Mouse (Mus musculus) urinary bladder, adult 2 months (tissue): ENCODE measurements around the gene Cfap74. TPM values are rescaled to one million over a fixed set of nuclear protein-coding genes. Genes with fewer than 3 reads are reported as not detected.
A peak's percentile ranks its signal among the peaks of the same experiment; 100 is the strongest.

ENCODE experiments used
- DNase-seq: peaks from one replicate; pipeline ENCODE4 v3.0.0; 2022; ENCODE audit warnings: low spot score
- polyA plus RNA-seq: library from polyadenylated mRNA; depleted of rRNA; stranded (reverse); fragments of >200 nt; gene quantifications from 2 replicates; pipeline ENCODE4 v1.2.3, GENCODE M21; 2012; rRNA removed

Cfap74 gene
- 2.4 and 2.5 TPM in 2 replicates for polyA plus RNA-seq

DNA sequence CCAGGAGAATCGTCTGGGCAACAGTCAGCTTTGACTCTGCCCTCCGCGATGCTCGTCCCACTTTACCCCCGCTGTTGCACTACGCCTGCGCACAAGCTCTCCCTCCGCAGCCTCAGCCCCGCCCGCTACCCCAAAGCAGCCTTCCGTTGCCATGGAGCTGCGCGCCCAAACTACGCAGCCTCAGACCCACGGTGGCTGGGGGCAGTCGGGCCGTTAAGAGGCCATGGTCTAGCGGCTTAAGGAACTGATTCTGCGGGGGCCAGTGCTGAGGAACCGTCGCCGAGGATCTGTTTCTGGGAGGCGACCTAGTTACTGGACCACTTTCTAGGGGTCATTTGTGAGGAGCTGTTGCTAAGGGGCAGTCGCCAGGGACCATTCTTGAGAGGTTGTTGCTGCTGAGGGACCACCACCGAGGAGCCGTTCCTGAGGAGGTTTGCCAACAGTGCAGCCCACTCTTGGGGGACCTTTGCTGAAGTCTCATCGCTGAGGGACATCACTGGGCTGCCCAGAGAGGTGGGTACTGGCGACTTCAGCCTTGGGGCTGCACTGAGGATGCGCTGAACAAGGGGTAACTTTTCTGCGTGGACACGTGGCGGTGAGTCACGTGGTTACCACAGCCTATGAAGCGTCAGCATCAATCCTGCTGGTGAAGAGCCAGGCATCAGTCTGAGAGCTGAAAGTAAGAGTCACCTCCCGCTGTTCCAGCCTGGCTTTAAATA is at the start of gene Cfap74:
Gene Cfap74 (plus strand): TSS at position 133 of the 719 bp plus-strand sequence.
- no peak for DNase-seq

DNA sequence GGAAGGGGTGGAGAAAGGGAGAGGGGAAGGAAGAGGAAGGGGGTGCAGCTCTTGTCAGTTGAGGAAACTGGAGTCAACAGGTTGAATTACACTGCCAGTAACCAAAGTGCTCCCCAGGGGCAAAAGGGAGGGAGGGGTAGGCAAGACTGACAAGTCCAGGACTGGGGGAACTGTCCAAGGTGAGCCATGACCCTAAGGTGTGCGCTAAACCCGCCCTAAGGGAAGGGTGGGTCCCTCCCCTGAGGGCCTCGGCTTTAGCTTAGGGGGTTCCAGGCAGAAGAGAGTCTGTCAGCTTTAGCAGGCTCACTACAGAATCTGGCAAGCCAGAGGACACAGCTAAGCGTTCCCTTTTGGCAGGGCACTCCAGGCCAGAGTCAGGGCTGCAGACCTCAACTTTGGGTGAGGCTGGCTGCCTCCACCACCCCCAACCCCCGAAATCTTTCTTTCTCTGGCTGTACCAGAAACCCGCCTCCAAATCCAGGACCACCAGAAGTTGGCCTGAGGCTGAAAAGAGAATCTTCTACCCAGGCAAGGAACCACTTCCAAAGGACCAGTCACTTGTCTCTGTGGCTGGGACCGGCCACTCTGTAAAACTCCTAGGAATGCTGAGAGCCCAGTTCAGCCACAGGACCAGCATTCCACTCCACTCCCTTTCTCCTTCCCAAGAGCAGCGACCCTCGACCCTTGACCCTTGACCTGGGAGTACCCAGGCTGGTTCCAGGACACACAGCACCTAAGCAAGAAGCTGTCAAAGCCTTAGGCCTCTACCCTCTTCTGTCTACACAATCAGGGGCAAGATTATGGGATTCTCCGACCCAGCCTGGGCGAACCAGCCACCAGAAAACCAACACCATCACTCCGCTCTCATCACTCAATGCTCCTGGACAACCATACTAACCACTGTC is 49.2 kb upstream of the Cfap74 start:
- no peak for DNase-seq

DNA sequence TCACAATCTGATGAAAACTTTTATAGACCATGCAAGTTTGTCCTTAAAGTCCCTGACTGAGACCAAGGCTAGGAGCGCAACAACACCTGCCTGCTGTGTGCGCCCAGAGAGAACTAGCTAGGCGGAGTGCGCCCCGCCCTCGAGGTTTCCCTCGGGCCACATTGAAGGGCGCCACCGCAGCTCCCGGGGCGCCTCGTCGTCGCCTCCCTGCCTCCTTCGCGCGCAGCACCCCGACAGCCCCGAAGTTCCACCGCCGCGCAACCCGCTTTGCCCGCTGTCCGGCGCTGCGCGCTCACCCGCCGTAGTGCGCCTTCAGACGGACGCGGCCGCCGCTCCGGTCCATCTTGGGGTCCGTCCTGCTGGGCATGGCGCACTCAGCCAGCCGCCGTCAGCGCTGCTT is 48.1 kb upstream of the Cfap74 start:
- no peak for DNase-seq

DNA sequence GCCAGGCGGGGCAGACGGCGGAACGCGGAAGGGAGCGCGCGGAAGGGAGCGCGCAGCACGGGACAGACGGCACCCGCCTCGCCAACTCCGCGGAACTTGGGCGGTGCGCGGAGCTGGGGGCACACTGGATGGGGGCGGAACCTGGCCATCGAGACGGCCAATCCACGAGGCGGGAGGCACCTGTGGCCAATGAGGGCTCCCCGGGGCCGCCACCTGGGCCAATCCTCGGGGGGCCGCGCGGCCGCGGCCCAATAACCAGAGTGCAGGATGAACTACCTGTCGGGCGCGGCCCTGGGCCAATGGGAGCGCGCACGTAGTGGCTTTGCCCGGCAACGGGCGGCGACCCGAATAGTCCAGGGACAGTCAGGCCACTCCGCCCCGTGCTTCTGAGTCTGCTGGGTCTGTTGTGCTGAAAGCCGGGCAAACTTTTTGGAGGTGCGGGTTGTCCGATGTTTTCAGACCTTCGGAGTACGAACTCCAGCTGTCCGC is 47.6 kb upstream of the Cfap74 start, which contains the start of gene Prkcz:
Gene Prkcz (minus strand): TSS at position 59 of the 489 bp plus-strand sequence.
- DNase-seq, result peak; percentile 83

DNA sequence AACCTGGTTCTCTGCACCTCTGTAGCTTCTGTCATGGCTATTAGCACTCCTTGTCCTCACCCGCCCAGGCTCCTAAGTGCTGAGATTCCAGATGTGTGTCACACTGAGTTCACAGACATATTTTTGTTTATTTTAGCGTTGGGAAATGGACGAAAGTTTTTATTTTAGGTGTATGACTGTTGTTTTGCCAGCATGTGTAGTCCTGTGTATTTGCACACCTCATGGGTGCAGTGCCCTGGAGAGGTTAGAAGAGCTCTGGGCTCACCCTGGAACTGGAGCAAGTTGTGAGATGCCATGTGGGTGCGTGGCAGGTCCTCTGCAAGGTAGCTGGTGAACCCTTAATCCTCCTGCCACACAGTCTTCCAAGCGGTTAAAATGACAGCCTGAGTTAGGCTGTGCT is 46.5 kb upstream of the Cfap74 start:
- DNase-seq, result no peak

DNA sequence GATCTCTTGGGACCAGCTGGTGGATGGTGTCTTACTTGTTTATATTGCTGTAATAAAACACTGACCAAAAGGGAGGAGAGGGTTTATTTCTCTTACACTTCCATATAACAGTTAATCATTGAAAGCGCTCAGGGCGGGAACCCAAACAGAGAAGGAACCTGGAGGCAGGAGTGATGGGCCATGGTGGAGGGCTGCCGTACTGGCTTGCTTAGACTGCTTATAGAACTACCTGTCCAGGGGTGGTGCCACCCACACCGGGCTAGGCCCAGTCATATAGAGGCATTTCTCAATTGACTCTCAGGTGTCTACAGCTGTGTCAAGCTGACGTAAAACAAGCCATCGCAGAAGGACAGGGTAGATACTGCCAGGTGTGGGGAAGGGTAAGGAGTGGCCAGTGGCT is 42.2 kb upstream of the Cfap74 start:
- no peak for DNase-seq

DNA sequence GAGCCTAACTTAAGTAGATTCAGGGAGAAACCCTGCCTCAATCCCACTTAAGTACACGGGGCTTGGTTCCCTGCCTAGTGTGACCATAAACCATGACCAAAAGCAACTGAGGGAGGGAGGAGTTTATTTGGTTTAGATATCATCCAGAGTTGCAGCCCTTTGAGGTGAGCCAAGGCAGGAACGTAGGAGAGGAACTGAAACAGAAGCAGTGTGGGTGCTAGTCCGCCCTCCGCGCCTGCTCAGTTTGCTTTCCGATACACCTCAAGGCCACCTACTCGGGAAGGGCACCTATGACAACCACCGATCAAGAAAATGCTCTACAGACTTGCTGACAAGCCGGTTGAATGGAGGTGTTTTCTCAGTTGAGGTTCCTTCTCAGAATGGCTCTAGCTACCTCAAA is 41.3 kb upstream of the Cfap74 start:
- DNase-seq, result no peak

DNA sequence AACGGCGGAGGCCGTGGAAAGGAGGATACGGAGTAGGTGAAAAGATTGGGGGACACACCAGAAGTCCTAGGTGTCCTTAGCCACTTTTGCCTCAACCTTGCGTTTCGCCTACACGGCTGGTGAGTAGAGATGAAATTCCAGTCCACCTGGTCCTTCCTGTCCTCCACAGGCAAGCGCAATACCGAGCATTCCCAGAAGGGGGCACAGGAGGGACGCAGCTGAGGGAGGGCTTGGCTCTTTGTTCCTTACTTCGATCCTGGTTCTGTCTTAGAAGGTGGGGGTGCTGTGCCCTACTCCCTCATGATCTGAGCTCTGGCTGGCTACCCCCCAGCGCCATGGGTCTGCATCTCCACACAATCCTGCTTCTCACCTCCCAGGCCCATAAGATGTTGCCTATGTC is 40.3 kb upstream of the Cfap74 start:
- DNase-seq, result peak; percentile 68

DNA sequence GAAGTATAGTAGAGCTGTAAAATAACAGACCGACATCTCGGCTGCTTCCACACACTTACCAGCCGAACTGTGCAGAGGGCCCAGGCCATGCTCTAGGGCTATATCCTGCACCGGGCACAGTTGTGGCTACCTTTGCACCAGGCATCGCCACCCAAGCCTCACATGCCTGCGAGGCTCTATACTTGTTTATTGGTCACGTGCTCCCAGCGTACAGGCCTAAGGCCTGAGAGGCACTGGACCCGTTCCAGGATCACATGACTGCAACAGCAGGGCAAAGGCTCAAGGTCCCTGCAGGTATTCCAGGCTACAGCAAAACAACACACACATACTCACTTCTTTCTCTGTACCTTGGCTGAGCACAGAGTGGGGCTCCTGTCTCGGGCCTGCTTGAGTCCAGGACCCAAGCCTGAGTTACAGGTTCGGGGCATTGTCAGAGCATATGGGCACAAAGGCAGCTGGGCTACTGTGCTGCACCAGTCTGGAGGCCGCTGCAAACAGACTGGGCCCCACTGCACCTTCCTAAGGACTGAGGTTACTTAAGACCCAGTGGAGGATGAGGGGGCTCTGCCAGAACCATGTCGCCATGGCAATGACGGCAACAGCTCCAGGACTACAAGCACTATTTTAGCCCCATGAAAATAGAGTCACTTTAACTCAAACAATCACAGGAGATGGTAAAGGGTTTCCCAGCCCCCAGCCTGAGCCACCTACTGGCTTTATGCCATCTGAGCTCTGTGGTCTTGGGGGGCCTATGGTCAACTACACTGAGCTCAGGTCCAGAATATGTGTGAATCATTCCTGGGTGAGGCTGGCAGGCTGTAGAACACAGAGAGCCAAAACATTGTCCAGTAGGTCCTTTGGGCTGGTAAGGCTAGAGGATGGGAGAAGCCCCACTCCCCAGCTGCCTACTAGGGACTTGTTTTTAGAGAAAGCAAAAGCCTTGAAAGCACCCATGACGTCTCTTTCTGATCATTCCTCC is 38.0 kb upstream of the Cfap74 start:
- DNase-seq, result no peak

DNA sequence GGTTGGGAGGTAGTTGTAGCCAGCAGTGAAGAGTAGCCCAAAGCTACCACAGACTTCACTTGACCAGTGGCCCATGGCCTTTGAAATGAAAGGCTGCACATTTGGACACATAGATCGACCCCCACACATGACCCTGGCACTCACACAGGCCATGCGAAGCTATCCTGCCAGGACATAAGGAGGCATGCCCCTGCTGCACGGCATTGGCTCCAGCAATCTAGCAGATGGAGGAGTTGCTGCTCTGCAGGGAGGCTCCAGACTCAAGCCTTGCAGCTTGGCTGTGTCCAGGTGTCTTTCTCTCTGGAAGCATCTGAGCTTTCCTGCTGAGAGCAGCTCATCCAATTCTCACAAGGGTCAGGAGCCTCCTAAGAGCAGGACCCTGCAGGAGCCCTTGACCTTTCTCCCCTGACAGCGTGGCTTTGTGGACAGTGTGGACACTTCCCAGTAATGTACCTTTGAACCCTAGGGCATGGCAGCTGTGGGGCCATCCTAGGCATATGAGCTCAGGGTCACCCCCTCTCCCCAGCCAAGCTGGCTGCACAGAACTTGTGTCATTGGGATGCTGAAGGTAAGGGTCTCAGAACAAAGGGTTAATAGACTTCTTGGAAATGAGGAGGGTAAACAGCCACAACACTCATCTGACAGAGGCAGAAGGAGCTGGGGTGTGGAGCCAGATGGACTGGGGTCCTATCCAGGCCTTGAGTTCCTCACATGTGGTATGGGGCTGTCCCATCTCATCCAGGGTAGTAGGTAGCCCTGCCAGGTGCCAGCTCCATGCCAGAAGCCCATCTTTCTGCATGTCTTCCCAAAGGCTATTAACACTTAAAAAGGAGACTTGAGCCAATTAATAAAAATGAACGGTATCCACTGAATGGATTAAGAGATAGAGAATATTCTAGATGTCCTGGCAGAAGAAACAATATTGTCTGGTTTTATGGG is 36.9 kb upstream of the Cfap74 start:
- no peak for DNase-seq

DNA sequence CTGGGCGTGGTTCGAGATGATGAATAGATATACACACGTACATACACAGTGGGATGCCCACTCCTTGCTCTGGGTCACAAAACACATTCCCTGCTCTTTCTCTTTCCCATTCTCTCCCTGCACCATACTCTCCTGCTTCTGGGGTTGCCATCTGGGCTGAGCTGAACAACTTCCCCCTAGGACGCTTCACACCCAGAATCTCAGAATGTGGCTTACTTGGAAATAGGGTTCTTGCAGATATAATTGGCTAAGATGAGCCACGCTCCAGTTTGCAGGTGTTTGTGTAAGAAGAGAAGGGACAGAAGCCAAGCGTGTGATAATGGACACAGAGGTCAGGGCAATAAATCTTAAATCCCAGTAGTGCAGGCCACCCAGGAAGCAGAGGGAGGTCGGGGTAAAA is 27.0 kb upstream of the Cfap74 start:
- no peak for DNase-seq

DNA sequence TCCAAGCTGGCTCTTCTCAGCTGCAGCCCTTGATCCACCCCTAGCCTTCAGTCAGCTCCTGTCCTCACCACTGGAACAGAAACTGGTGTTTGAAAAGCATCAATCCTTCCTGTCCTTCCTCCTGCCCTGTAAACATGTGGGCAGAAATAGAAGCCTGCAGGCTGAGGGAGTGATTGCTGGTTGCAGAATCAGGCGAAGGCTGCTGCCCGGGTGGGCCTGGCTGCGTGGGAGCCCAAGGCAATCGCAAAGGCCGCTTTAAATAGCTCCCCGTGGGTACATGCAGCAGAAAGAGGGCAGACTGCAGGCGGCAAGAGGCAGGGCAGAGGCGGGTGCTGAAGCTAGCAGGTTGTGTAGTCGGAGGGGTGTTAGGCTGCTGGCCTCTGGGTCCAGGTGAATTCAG is 26.2 kb upstream of the Cfap74 start:
- DNase-seq, result no peak

DNA sequence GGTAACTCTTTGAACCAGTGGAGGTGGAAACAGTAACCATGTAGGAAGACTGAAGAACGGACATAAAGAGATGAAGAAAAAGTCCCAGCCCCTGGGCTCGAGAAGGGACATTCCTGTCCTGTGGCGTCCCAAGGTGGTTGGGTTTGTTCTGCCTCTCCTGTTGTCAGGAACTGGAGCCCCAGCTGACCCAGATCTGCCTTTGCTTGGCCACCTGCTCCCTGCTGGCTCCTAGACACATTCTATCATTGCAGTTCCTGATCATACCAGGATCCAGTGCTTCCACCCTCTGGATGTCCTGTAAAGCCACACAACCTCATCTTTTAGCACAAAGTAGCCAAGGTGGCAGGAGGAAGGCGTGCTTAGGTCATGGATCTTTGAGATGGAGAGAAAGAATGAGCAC is 25.7 kb upstream of the Cfap74 start:
- no peak for DNase-seq

DNA sequence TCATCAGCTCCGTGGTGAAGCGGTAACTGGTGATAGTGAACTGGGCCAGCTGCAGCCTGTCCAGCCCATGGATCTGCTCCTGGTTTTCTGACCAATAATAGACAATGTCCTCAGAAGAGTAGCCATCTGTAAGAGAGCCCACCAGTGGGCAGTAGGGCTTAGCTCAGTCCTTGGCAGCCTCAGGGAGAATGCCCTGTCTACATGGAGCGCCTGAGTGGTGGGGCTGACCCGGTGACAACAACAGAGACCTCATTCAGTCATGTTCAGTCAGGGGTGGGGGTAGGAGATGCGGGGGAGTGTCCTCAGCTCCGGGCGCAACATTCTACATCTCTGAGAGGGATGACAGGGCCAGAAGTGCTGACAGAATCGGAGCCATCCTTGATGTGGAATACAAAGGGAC is 21.8 kb upstream of the Cfap74 start:
- DNase-seq, result no peak

DNA sequence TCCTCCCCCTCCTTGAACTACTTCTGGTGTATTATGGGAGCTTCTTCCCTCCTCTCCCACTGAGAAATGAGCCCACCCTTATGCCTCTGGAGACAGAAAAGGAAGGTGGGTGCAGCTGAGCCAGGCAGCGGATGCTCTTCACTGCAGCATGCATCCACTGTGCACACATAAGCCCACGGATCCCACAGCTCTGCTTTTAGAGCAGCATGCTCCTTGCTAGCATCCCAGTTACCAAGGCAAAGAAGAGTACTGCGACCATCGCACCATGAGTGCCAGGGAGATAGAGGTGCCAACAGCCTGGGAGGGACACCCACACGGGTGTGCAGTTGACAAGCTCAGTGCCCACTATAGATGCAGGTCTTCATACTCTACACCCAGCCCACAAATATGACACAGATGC is 13.5 kb upstream of the Cfap74 start:
- DNase-seq, result no peak

DNA sequence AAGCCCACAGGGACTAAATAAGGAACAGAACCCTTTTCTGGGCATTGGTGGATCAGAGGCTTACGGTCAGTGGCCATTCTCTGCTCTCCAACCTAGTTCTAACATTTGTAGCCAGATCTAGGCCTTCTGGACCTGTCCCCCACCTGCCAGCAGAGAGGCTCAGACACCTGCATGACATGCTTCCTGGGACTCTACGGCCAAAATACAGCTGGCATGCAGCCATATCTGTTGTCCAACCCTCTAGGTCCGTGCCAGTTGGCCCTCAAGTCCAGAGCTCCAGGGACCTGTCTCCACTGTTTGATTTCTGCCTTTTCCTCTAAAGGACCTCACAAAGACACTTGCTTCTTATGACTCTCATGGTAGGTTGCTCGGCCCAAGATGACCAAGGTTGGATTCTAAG is 12.2 kb upstream of the Cfap74 start:
- no peak for DNase-seq

DNA sequence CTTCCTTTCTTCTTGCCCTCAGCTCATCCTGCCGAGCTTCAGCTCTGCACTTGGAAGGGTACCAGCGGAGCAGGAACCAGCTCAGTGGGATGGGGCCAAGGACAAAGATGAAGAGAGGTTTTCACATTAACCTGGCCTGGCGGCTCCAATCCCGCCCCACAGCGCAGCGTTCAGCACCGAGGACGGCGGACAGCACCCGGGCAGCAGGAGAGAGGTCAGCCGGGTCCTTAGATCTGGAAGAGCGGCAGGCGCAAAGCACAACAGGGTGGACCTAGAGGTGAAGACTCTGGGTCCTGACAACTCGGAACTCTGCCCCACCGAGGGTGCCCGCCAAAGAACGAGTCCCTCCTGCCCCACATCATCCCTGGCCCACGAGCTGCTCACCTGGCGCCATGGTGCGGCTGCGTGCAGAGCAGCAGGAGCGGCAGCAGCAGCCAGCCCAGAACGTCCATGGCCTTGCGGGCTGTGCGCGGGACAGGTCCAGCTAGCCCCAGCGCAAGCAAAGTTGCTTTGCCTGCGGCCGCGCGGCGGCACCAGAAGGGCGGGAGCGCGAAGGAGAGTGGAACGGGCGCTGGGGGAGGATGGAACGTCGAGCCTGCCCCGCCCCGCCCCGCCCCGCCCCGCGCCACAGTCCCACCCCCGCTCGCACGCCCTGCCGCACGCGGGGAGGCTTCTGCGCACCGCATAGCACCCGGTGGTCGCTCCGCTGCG is 11.3 kb upstream of the Cfap74 start, which contains the start of gene Gabrd:
Gene Gabrd (minus strand): TSS at position 602 of the 711 bp plus-strand sequence.
- DNase-seq, result peak; percentile 32

DNA sequence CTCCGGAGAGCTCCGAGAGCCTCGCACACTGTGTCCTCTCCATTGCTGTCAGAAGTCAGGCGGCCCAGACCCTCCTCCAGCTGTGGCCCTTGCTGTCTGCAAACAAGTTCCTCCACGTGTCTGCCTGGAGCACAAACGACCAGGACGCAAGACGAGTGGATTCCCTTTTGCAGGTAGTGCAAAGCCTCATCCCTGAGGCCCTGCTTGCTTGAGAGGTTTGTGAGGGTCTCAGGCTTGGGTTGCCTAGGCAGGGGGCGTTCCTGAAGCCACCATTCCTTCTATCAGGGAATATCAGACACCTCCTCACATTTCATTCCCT is 10.8 kb upstream of the Cfap74 start:
- DNase-seq, result no peak

DNA sequence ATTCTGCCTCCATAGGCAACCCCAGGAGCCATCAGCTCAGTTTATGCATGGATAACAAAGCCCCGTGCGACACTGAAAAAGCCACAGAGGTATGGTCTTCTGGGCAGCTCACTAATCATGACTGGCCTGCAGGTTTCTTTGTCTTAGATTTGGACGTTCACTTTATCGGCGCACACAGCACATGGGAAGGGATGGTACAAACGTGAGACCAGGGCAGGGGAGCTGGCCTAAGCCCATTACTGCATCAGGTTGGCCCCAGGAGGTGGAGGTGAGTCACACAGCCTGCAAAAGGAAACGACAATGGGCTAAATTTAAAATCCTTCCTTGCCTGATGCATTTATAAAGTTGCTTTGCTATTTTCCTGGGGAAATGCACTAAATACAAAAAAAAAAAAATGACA is 7.9 kb upstream of the Cfap74 start:
- DNase-seq, result no peak

DNA sequence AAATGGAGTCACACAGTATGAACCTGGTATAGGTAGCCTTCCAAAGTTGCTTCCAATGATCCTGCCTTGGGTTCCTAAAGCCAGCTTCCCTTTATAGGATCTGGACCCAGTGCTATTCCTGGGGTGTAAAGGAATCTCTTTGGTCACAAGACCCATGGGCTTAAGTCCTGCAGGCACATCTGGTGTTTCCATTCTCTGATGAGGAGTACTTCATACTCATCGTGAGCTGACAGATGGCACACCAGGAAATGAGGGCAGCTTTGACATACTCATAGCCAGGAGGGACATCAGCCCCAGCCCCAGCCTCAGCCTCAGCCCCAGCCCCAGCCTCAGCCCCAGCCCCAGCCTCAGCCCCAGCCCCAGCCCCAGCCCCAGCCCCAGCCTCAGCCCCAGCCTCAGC is 6.5 kb upstream of the Cfap74 start:
- no peak for DNase-seq
